Mouse (Mus musculus) midbrain, embryonic 14.5 days (tissue): ENCODE measurements around the gene Tbcel. TPM values are rescaled to one million over a fixed set of nuclear protein-coding genes. Genes with fewer than 3 reads are reported as not detected.

ENCODE experiments used
- ATAC-seq: fragments of 200-750 bp; cut with Nextera tagmentation; 2 replicates; pipeline ENCODE4 v1.8.0; 2017; ENCODE audit warnings: moderate number of reproducible peaks, moderate library complexity; ENCODE audit not compliant: low FRiP score, low TSS enrichment
- DNase-seq: peaks from one replicate; pipeline ENCODE4 v3.0.0-alpha.2; 2015
- H3K27ac ChIP-seq: fragments of 300-500 bp; sonication (generic); replicated peaks from 2 replicates; pipeline ENCODE4 v1.5.1; 2014; ENCODE audit warnings: mild to moderate bottlenecking, low read depth, low read length, moderate library complexity
- H3K27me3 ChIP-seq: fragments of 300-500 bp; sonication (generic); 2 replicates; pipeline ENCODE4 v1.6.1; 2014; ENCODE audit warnings: low read length, control low read depth, mixed read lengths; ENCODE audit not compliant: control insufficient read depth, insufficient read depth
- H3K36me3 ChIP-seq: fragments of 300-500 bp; sonication (generic); 2 replicates; pipeline ENCODE4 v1.6.1; 2014; ENCODE audit warnings: low read length, control low read depth; ENCODE audit not compliant: control insufficient read depth, insufficient read depth
- H3K4me1 ChIP-seq: fragments of 300-500 bp; sonication (generic); 2 replicates; pipeline ENCODE4 v1.6.1; 2014; ENCODE audit warnings: mild to moderate bottlenecking, antibody characterized with exemption, low read length, control low read depth; ENCODE audit not compliant: control insufficient read depth, insufficient read depth
- H3K4me2 ChIP-seq: fragments of 300-500 bp; sonication (generic); 2 replicates; pipeline ENCODE4 v1.6.1; 2014; ENCODE audit warnings: mild to moderate bottlenecking, low read length, moderate library complexity
- H3K4me3 ChIP-seq: fragments of 300-500 bp; sonication (generic); replicated peaks from 2 replicates; pipeline ENCODE4 v1.5.1; 2014; ENCODE audit warnings: low read depth, low read length
- H3K9ac ChIP-seq: fragments of 300-500 bp; sonication (generic); replicated peaks from 2 replicates; pipeline ENCODE4 v1.6.1; 2014; ENCODE audit warnings: mild to moderate bottlenecking, low read length, moderate library complexity
- H3K9me3 ChIP-seq: fragments of 300-500 bp; sonication (generic); 2 replicates; pipeline ENCODE4 v1.6.1; 2016; ENCODE audit warnings: low read length, control low read depth, mixed read lengths; ENCODE audit not compliant: control insufficient read depth
- WGBS: fragments of 180-500 bp; shearing (Covaris S2); extraction: QIAGEN DNeasy Blood & Tissue Kit; methylation state at CpG from one replicate; pipeline ENCODE4 v1.1.7; 2014; 5-methylcytosine and 5-hydroxymethylcytosine counted together
- polyA plus RNA-seq: library from polyadenylated mRNA; unstranded; fragments of >200 nt; fragmentation: Nextera tagmentation; extraction: Ambion mirVana; gene quantifications from 2 replicates; pipeline ENCODE4 v1.2.1, GENCODE M21; 2014

Tbcel gene
- polyA plus RNA-seq, 1 experiment from 2014 or later = 6.6 TPM

DNA sequence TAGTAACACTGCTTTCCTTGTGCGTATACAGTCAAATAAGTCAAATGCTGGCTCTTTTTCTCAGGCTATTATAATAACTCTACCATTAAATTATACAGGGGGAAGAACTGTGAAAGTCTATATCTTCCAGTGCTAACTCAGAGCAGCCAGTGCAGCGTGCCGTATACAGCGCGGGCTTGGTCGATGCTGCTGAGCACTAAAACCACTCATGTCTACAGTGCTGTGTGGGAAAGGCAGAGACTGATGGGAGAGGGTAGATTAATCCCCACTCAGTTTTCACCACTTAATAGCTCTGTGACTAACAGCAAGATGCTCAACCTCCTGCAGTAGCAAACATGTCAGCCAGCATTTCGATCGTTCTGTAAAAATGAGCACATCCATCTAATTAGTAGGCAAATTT, 53.2 kb downstream of the Tbcel start:
- WGBS = 93% methylated on average over 8 of the region's 8 CpGs
- Histone ChIP-seq H3K9ac (no peak overlapping the region), H3K4me3 (no peak overlapping the region), H3K4me1 (no peaks in the 10 kb centered on the region), H3K4me2 (no peak overlapping the region), H3K36me3 (peaks cover 21% of the 10 kb centered on the region), H3K27me3 (no peaks in the 10 kb centered on the region), H3K9me3 (no peaks in the 10 kb centered on the region), H3K27ac (no peak overlapping the region)
- ATAC-seq = no peak
- no peak for DNase-seq

DNA sequence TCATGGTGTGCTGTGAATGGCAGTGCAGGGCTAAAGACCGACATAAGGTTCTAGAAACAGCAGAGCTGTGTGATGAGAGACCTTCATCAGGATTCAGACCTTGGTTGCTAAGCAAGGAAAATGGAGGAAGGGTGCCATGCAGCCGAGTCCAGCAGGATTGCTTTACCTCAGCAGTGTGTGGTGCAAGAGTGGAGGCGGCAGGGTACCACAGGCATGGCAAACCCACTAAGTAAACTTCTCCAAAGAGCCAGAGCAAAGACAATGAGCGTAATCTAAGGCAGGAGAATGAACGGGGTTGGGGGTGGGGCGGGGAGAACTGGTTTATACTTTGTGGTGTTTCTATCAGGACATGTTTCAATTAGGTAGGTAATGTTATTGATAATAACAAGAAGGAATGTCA, 58.6 kb downstream of the Tbcel start:
- 88% methylated on average over 6 of the region's 6 CpGs for WGBS
- no peaks in the 10 kb centered on the region for H3K9me3 ChIP-seq
- H3K9ac ChIP-seq = no peak overlapping the region
- no peaks in the 10 kb centered on the region for H3K27me3 ChIP-seq
- H3K4me1 ChIP-seq = no peaks in the 10 kb centered on the region
- peaks cover 51% of the 10 kb centered on the region for H3K36me3 ChIP-seq
- no peak overlapping the region for H3K4me2 ChIP-seq
- DNase-seq (no peak), ATAC-seq (no peak)
- no peak overlapping the region for H3K27ac ChIP-seq
- H3K4me3 ChIP-seq = no peak overlapping the region

DNA sequence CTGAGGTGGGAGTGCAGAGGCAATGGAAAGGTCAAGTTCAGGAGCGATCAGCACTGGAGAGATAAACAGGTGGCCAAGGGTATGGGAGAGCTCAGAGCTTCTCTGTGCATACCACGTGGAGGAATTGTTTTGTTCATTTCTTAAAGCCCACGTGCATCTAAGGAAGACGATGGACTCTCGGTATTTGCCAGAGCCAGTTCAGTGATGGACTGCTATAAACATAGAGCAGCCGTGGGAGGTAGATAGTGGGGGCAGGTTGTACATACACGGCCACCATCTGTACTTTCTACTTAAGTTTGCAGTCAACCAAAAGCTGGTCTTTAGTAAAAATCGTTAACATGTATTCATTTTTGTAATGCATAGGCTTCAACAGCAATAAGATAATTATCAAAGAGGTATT, 65.5 kb downstream of the Tbcel start:
- no peaks in the 10 kb centered on the region for H3K4me1 ChIP-seq
- H3K27me3 ChIP-seq = no peaks in the 10 kb centered on the region
- H3K4me2 ChIP-seq = no peak overlapping the region
- WGBS = 95% methylated on average over 8 of the region's 8 CpGs
- DNase-seq = no peak
- ATAC-seq = no peak
- H3K27ac ChIP-seq = no peak overlapping the region
- no peaks in the 10 kb centered on the region for H3K9me3 ChIP-seq
- peaks cover 68% of the 10 kb centered on the region for H3K36me3 ChIP-seq
- no peak overlapping the region for H3K4me3 ChIP-seq
- no peak overlapping the region for H3K9ac ChIP-seq

DNA sequence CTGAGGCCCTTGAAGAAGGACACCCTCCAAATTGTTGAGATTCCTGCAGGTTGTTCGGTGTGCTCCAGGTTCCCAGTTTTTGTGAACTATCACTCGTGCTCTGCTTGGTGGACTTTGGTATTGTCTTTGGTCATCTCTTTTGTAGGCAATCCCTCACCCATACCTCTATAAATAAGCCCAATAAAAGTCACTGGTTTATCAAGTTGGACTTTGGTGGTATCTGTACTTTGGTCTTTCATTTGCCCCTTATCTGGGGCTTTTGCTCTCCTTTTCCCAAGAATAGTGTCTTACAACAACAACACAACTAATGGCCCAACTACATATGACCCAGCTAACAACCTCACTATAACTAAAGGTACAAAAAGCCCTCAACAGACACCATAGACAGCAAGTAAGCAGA, 66.4 kb downstream of the Tbcel start:
- no peaks in the 10 kb centered on the region for H3K9me3 ChIP-seq
- H3K4me1 ChIP-seq = no peaks in the 10 kb centered on the region
- 100% methylated on average over 2 of the region's 2 CpGs for WGBS
- no peak overlapping the region for H3K27ac ChIP-seq
- no peak overlapping the region for H3K4me2 ChIP-seq
- no peak for ATAC-seq
- no peak overlapping the region for H3K9ac ChIP-seq
- H3K27me3 ChIP-seq = no peaks in the 10 kb centered on the region
- peaks cover 75% of the 10 kb centered on the region for H3K36me3 ChIP-seq
- no peak for DNase-seq
- H3K4me3 ChIP-seq = no peak overlapping the region

DNA sequence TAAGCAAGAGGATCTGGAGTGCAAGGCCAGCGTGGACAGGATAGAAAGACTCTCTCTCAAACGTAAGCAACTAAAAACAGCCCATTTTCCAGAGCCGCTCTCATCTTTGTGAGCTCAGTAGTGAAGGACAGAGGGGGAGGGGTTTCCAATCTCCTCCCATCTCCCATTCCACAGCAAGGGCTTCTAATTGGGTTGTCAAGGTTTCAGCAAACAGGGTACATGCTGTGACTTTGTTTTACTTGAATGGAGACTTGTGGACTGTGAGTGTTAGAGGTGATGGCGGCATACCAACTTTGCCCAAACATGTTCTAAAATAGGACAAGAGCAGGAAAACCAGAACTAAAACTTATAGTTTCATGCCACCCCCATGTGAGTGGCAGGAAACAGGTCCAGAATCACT, 68.2 kb downstream of the Tbcel start:
- DNase-seq = peak; percentile 13
- no peaks in the 10 kb centered on the region for H3K27me3 ChIP-seq
- no peak overlapping the region for H3K9ac ChIP-seq
- H3K36me3 ChIP-seq = peaks cover 80% of the 10 kb centered on the region
- H3K4me1 ChIP-seq = no peaks in the 10 kb centered on the region
- H3K4me3 ChIP-seq = no peak overlapping the region
- no peak overlapping the region for H3K4me2 ChIP-seq
- no peak overlapping the region for H3K27ac ChIP-seq
- ATAC-seq = no peak
- 37% methylated on average over 4 of the region's 4 CpGs for WGBS
- H3K9me3 ChIP-seq = no peaks in the 10 kb centered on the region

DNA sequence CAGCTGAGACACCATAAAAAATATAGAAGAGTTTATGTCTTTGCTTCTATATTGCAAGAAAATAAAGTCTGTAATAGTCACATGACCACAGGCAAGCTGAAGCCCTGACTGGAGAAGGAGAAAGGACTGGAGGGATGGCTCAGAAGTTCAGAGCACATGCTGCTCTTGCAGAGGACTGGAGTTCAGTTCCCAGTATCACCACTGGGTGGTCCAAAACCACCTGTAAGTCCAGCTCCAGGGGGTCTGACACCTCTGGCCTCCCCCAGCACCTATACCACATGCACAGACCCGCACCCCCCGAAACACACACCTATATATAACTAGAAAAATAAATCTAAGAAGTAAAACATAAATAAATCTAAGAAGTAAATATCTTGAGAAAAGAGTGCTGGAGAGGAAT, 75.5 kb downstream of the Tbcel start:
- Histone ChIP-seq H3K9me3 (no peaks in the 10 kb centered on the region), H3K4me1 (0 out of 2 replicates have a peak, but pooled peaks cover 2% of the 10 kb centered on the region), H3K36me3 (peaks cover 73% of the 10 kb centered on the region), H3K4me3 (no peak overlapping the region), H3K27ac (no peak overlapping the region), H3K27me3 (no peaks in the 10 kb centered on the region), H3K4me2 (no peak overlapping the region), H3K9ac (no peak overlapping the region)
- 94% methylated on average over 2 of the region's 2 CpGs for WGBS
- ATAC-seq = no peak
- no peak for DNase-seq

DNA sequence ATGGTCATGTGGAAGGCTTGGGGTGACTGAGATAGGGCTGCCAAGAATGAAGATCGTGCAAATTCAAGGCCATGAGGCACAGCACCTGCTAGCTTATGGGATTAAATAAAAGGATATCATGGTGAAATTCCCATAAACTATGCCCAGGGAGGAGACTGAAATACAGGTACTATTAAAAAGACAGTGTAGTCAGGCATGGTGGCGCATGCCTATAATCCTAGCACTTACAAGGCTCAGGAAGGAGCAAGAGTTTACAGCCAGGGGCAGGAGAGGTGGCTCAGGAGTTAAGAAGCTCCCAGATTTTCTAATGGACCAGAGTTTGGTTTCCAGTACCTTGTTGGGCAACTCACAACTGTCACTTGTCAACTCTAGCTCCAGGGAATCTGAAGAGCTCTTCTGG, 76.0 kb downstream of the Tbcel start:
- no peaks in the 10 kb centered on the region for H3K9me3 ChIP-seq

DNA sequence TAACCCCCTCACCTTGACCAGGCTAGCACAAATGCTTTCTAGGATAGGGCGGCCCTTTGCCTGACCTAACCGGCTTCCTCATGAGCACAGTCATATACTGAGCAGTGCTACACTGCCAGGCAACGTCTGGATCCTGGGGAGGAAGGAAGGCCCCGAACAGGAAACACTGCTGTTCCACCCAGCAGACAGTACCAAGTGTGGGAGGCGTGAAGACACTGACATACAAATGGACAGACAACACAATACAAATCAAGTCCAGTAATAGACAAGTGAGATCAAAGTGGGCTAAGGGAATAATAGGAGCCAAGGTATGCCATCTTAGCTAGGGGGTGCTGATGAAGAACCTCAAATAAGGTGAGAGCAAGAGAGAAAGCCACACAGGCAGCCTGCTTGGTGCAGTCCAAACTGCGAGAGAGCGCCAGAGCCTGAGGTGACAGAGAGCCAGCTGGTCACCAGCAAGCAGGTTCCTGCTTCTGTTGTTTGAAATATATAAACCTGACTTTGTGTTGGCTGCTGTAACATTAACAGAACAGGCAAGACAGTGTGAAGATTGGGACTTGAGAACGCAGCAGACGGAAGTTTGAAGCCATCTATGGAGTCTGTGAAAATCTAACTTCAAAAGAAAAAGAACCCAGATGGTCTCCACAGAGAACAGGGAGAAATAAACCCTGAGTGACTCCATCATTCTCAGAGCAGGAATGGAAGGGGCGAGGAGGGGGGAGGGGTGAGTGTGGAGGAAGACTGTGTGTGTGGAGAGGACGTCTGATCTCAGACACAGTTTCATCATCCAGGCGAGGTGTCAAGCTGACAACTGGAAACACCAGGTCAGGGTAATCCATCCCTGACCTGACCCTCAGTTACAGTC, 79.3 kb downstream of the Tbcel start:
- peaks cover 53% of the 10 kb centered on the region for H3K36me3 ChIP-seq
- no peak overlapping the region for H3K4me2 ChIP-seq
- 83% methylated on average over 12 of the region's 12 CpGs for WGBS
- no peaks in the 10 kb centered on the region for H3K9me3 ChIP-seq
- H3K4me3 ChIP-seq = no peak overlapping the region
- no peak overlapping the region for H3K9ac ChIP-seq
- DNase-seq (no peak), ATAC-seq (no peak)
- H3K27me3 ChIP-seq = no peaks in the 10 kb centered on the region
- H3K27ac ChIP-seq = no peak overlapping the region
- H3K4me1 ChIP-seq = peaks cover 10% of the 10 kb centered on the region; the same call in 1 of the 2 replicates

More for the DNA sequence above, 76.0 kb downstream of the Tbcel start:
- H3K4me3 ChIP-seq = no peak overlapping the region
- H3K4me1 ChIP-seq = peaks cover 7% of the 10 kb centered on the region; the same call in 1 of the 2 replicates
- no peak for DNase-seq
- no peak overlapping the region for H3K9ac ChIP-seq
- ATAC-seq = no peak
- 85% methylated on average over 2 of the region's 2 CpGs for WGBS
- no peak overlapping the region for H3K4me2 ChIP-seq
- H3K27me3 ChIP-seq = no peaks in the 10 kb centered on the region
- peaks cover 67% of the 10 kb centered on the region for H3K36me3 ChIP-seq
- no peak overlapping the region for H3K27ac ChIP-seq
